Mouse (Mus musculus): ENCODE results near the gene Rtp3. TPM values are rescaled to one million over a fixed set of nuclear protein-coding genes. Genes with fewer than 3 reads are reported as not detected.

Gene Rtp3
- total RNA-seq (2014; rRNA removed) (not detected in 2 replicates), polyA plus RNA-seq (2015; fragmentation: Nextera tagmentation; extraction: Ambion mirVana) (0.06 TPM in 1 of 2 replicates, not detected in the other)

- ATAC-seq (ENCODE audit: low FRiP score), result no peak
- H3K4me2 ChIP-seq (ENCODE audit: low read depth, low read length, poor library complexity, severe bottlenecking), result no peak within 1 kb of the TSS
- H3K36me3 ChIP-seq (ENCODE audit: insufficient read depth, low read length), result no peaks in the 10 kb centered on the region
- H3K27me3 ChIP-seq (ENCODE audit: insufficient read depth, low read length), result no peaks in the 10 kb centered on the region
- H3K27ac ChIP-seq (ENCODE audit: low read depth, low read length), result no peak within 1 kb of the TSS
- no peaks in the 10 kb centered on the region for H3K9me3 ChIP-seq (ENCODE audit: low read length)
- no peaks in the 10 kb centered on the region for H3K4me1 ChIP-seq (ENCODE audit: insufficient read depth, low read length)
- no peak for DNase-seq (ENCODE audit: low spot score)
- WGBS, result 66% methylated on average over 6 of the region's 6 CpGs
- no peak for TF ChIP-seq CTCF (IDR thresholded peaks at IDR 0.05)
- H3K4me3 ChIP-seq (ENCODE audit: low read depth, low read length), result no peak within 1 kb of the TSS
- no peak within 1 kb of the TSS for H3K9ac ChIP-seq (replicated peaks; ENCODE audit: low read length, poor library complexity, severe bottlenecking)
Observed at GRCm38 (mm10) chr9:110990204-110990603, at the start of gene Rtp3. TSS of gene Rtp3 (minus strand) at chr9:110990583.

- DNase-seq (ENCODE audit: low spot score) (no peak), ATAC-seq (ENCODE audit: low FRiP score) (no peak)
- Histone ChIP-seq H3K4me3 (ENCODE audit: low read depth, low read length) (no peak overlapping the region), H3K4me1 (ENCODE audit: insufficient read depth, low read length) (no peaks in the 10 kb centered on the region), H3K27me3 (ENCODE audit: insufficient read depth, low read length) (no peaks in the 10 kb centered on the region), H3K36me3 (ENCODE audit: insufficient read depth, low read length) (no peaks in the 10 kb centered on the region), H3K9ac (replicated peaks; ENCODE audit: low read length, poor library complexity, severe bottlenecking) (no peak overlapping the region), H3K4me2 (ENCODE audit: low read depth, low read length, poor library complexity, severe bottlenecking) (no peak overlapping the region), H3K27ac (ENCODE audit: low read depth, low read length) (no peak overlapping the region), H3K9me3 (ENCODE audit: low read length) (no peaks in the 10 kb centered on the region)
- 82% methylated on average over 4 of the region's 4 CpGs for WGBS
- TF ChIP-seq CTCF (IDR thresholded peaks at IDR 0.05), result no peak
Observed at GRCm38 (mm10) chr9:111039966-111040365, 49.6 kb upstream of the Rtp3 start.

GRCm38 (mm10) chr9:111033717-111034116 lies 43.3 kb upstream of the Rtp3 start:
- no peaks in the 10 kb centered on the region for H3K4me1 ChIP-seq (ENCODE audit: insufficient read depth, low read length)
- ATAC-seq (ENCODE audit: low FRiP score), result no peak
- no peak overlapping the region for H3K9ac ChIP-seq (replicated peaks; ENCODE audit: low read length, poor library complexity, severe bottlenecking)
- no peaks in the 10 kb centered on the region for H3K36me3 ChIP-seq (ENCODE audit: insufficient read depth, low read length)
- no peaks in the 10 kb centered on the region for H3K27me3 ChIP-seq (ENCODE audit: insufficient read depth, low read length)
- H3K4me2 ChIP-seq (ENCODE audit: low read depth, low read length, poor library complexity, severe bottlenecking), result no peak overlapping the region
- no peak overlapping the region for H3K27ac ChIP-seq (ENCODE audit: low read depth, low read length)
- 92% methylated on average over 4 of the region's 4 CpGs for WGBS
- no peaks in the 10 kb centered on the region for H3K9me3 ChIP-seq (ENCODE audit: low read length)
- H3K4me3 ChIP-seq (ENCODE audit: low read depth, low read length), result no peak overlapping the region
- DNase-seq (ENCODE audit: low spot score), result no peak
- no peak for TF ChIP-seq CTCF (IDR thresholded peaks at IDR 0.05)

- no peak for TF ChIP-seq CTCF (IDR thresholded peaks at IDR 0.05)
- Histone ChIP-seq H3K27me3 (ENCODE audit: insufficient read depth, low read length) (no peaks in the 10 kb centered on the region), H3K9me3 (ENCODE audit: low read length) (no peaks in the 10 kb centered on the region), H3K27ac (ENCODE audit: low read depth, low read length) (no peak overlapping the region), H3K4me2 (ENCODE audit: low read depth, low read length, poor library complexity, severe bottlenecking) (no peak overlapping the region), H3K9ac (replicated peaks; ENCODE audit: low read length, poor library complexity, severe bottlenecking) (no peak overlapping the region), H3K4me3 (ENCODE audit: low read depth, low read length) (no peak overlapping the region), H3K4me1 (ENCODE audit: insufficient read depth, low read length) (no peaks in the 10 kb centered on the region), H3K36me3 (ENCODE audit: insufficient read depth, low read length) (no peaks in the 10 kb centered on the region)
- DNase-seq (ENCODE audit: low spot score) (no peak), ATAC-seq (ENCODE audit: low FRiP score) (no peak)
- 91% methylated on average over 10 of the region's 10 CpGs for WGBS
Observed at GRCm38 (mm10) chr9:111026791-111027190, 36.4 kb upstream of the Rtp3 start.

GRCm38 (mm10) chr9:111019022-111019421 lies 28.6 kb upstream of the Rtp3 start, which contains the start of gene Ltf:
TSS of gene Ltf (plus strand) at chr9:111019271.
- no peaks in the 10 kb centered on the region for H3K36me3 ChIP-seq (ENCODE audit: insufficient read depth, low read length)
- no peak within 1 kb of the TSS for H3K27ac ChIP-seq (ENCODE audit: low read depth, low read length)
- H3K27me3 ChIP-seq (ENCODE audit: insufficient read depth, low read length), result no peaks in the 10 kb centered on the region
- 78% methylated on average over 5 of the region's 5 CpGs for WGBS
- no peaks in the 10 kb centered on the region for H3K9me3 ChIP-seq (ENCODE audit: low read length)
- no peak within 1 kb of the TSS for H3K9ac ChIP-seq (replicated peaks; ENCODE audit: low read length, poor library complexity, severe bottlenecking)
- DNase-seq (ENCODE audit: low spot score) (no peak), ATAC-seq (ENCODE audit: low FRiP score) (no peak)
- no peak within 1 kb of the TSS for H3K4me3 ChIP-seq (ENCODE audit: low read depth, low read length)
- H3K4me2 ChIP-seq (ENCODE audit: low read depth, low read length, poor library complexity, severe bottlenecking), result no peak within 1 kb of the TSS
- TF ChIP-seq CTCF (IDR thresholded peaks at IDR 0.05), result no peak
- no peaks in the 10 kb centered on the region for H3K4me1 ChIP-seq (ENCODE audit: insufficient read depth, low read length)

- no peaks in the 10 kb centered on the region for H3K9me3 ChIP-seq (ENCODE audit: low read length)
- 77% methylated on average over 4 of the region's 4 CpGs for whole genome bisulfite sequencing
- DNase-seq (ENCODE audit: low spot score), result no peak
Observed at GRCm38 (mm10) chr9:111015658-111016057, 25.3 kb upstream of the Rtp3 start.

More at GRCm38 (mm10) chr9:111015658-111016057, 25.3 kb upstream of the Rtp3 start:
- no peak overlapping the region for H3K27ac ChIP-seq (ENCODE audit: low read depth, low read length)
- H3K4me2 ChIP-seq (ENCODE audit: low read depth, low read length, poor library complexity, severe bottlenecking), result no peak overlapping the region
- no peaks in the 10 kb centered on the region for H3K4me1 ChIP-seq (ENCODE audit: insufficient read depth, low read length)
- TF ChIP-seq CTCF (IDR thresholded peaks at IDR 0.05), result no peak
- ATAC-seq (ENCODE audit: low FRiP score), result no peak
- H3K27me3 ChIP-seq (ENCODE audit: insufficient read depth, low read length), result no peaks in the 10 kb centered on the region
- H3K36me3 ChIP-seq (ENCODE audit: insufficient read depth, low read length), result no peaks in the 10 kb centered on the region
- no peak overlapping the region for H3K4me3 ChIP-seq (ENCODE audit: low read depth, low read length)
- H3K9ac ChIP-seq (replicated peaks; ENCODE audit: low read length, poor library complexity, severe bottlenecking), result no peak overlapping the region
